Mouse (Mus musculus): ENCODE measurements around the gene Rgs8. TPM values are rescaled to one million over a fixed set of nuclear protein-coding genes. Genes with fewer than 3 reads are reported as not detected.

The Rgs8 gene
- total and polyA plus RNA-seq, 3 experiments, result not detected

DNA sequence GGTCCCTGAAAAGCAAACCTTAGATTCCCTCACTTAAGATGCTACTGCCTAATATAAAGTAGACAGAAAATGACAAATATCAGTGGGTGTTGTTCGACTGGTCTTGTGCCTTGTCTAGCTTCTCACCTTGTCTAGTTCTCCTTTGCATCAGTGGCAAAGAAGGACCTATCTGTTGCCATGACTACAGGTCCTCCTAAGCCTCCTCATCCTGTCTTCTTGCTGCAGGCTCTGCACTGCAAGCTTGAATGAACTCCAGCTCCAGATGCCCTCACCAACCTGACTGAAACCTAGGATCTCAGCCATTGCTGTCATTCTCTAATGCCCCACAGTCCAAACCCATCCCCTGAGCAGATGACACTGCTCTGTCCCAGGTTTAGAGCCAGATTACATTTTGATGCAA lies 65.2 kb downstream of the Rgs8 start:
- no peak for TF ChIP-seq E2F4 (IDR thresholded peaks at IDR 0.05; ENCODE audit: insufficient replicate concordance, low read depth, low read length)
- no peak for TF ChIP-seq ZMIZ1 (IDR thresholded peaks at IDR 0.05; ENCODE audit: low read depth, low read length)
- TF ChIP-seq CHD2 (IDR thresholded peaks at IDR 0.05; ENCODE audit: low read length), result no peak
- no peak for TF ChIP-seq USF2 (conservative IDR thresholded peaks at IDR 0.05; ENCODE audit: low read depth, low read length)
- TF ChIP-seq SMC3 (IDR thresholded peaks at IDR 0.05; ENCODE audit: low read depth, low read length), result no peak
- no peak for TF ChIP-seq NRF1 (IDR thresholded peaks at IDR 0.05; ENCODE audit: low read depth, low read length)
- TF ChIP-seq SIN3A (IDR thresholded peaks at IDR 0.05; ENCODE audit: low read length), result no peak
- TF ChIP-seq CTCF (conservative IDR thresholded peaks at IDR 0.05 in 1 of 2, IDR thresholded peaks at IDR 0.05 in 1 of 2; ENCODE audit: low read depth in 2 of 2, low read length in 2 of 2), result no peak
- TF ChIP-seq USF1 (IDR thresholded peaks at IDR 0.05; ENCODE audit: low read depth, low read length), result no peak
- no peak for TF ChIP-seq RAD21 (IDR thresholded peaks at IDR 0.05; ENCODE audit: low read depth, low read length)
- TF ChIP-seq ELF1 (IDR thresholded peaks at IDR 0.05; ENCODE audit: low read depth, low read length), result no peak
- no peak for TF ChIP-seq MAFK (IDR thresholded peaks at IDR 0.05; ENCODE audit: insufficient replicate concordance, low read length)
- no peak for TF ChIP-seq ZNF384 (IDR thresholded peaks at IDR 0.05; ENCODE audit: low read depth, low read length)
- TF ChIP-seq TBP (conservative IDR thresholded peaks at IDR 0.05; ENCODE audit: low read depth, low read length), result no peak
- no peak for TF ChIP-seq TCF12 (IDR thresholded peaks at IDR 0.05; ENCODE audit: low read depth, low read length)
- TF ChIP-seq ZKSCAN1 (IDR thresholded peaks at IDR 0.05; ENCODE audit: borderline replicate concordance, low read depth, low read length), result no peak
- no peak for TF ChIP-seq NELFE (IDR thresholded peaks at IDR 0.05; ENCODE audit: low read depth, low read length)
- no peak for TF ChIP-seq ETS1 (conservative IDR thresholded peaks at IDR 0.05; ENCODE audit: low read depth, low read length)
- no peaks in the 10 kb centered on the region for H3K9me3 ChIP-seq (replicated peaks; ENCODE audit: low read length)

DNA sequence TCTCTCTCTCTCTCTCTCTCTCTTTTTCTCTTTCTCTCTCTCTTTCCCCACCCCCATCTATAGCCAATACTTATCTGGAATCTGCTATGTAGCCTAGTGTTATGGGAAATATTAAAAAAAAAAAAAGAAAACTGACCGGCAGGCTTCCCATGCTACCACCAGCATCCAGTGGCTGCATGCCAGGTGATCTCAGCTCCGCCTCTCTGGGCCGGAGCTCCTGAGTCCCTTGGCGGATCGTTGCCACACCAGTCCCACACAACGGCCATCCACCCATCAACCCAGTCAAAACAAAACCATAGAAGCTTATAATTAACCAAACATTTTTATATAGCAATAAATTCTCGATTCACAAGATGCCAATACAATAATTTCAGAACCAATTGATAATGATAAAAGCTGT lies 68.1 kb downstream of the Rgs8 start:
- TF ChIP-seq MAFK (IDR thresholded peaks at IDR 0.05; ENCODE audit: insufficient replicate concordance, low read length) (no peak), MXI1 (IDR thresholded peaks at IDR 0.05; ENCODE audit: low read depth, low read length) (no peak), JUND (conservative IDR thresholded peaks at IDR 0.05; ENCODE audit: low read depth, low read length) (no peak), MAZ (IDR thresholded peaks at IDR 0.05; ENCODE audit: low read depth, low read length) (no peak)
- Histone ChIP-seq H3K4me3 (replicated peaks in 1 of 3; ENCODE audit: low read depth in 2 of 3, low read length in 2 of 3, poor library complexity in 1 of 3) (no peak overlapping the region), H3K27me3 (replicated peaks) (no peaks in the 10 kb centered on the region), H3K36me3 (replicated peaks in 1 of 2; ENCODE audit: control insufficient read depth in 1 of 2, insufficient read depth in 1 of 2, low read length in 1 of 2) (no peaks in the 10 kb centered on the region), H3K4me2 (ENCODE audit: insufficient read depth, low read depth, poor library complexity, severe bottlenecking) (no peak overlapping the region), H3K27ac (ENCODE audit: insufficient read depth, low read depth) (no peak overlapping the region), H3K9me3 (replicated peaks; ENCODE audit: low read length) (no peaks in the 10 kb centered on the region), H3K4me1 (ENCODE audit: control insufficient read depth in 1 of 2, insufficient read depth in 2 of 2) (peaks cover 6 to 21% of the 10 kb centered on the region in 2 experiments), H3K9ac (ENCODE audit: insufficient read depth, low read depth) (no peak overlapping the region), H3K79me2 (replicated peaks; ENCODE audit: control insufficient read depth, extremely low read depth, insufficient read depth, poor library complexity, severe bottlenecking) (no peaks in the 10 kb centered on the region)
- dilution Hi-C loops (cut with MboI; ENCODE audit: extremely low pct_ligation_motif_present, extremely low pct_unique_long_range_greater_than_20kb, low sequenced_read_pairs), result no loop called here
- in situ Hi-C loops (cut with MboI; ENCODE audit: low pct_ligation_motif_present, low pct_unique_long_range_greater_than_20kb, low sequenced_read_pairs), result no loop called here
- DNase-seq (ENCODE audit: extremely low read depth), result no peak

More for the DNA sequence above, 65.2 kb downstream of the Rgs8 start:
- no peak for DNase-seq (ENCODE audit: extremely low read depth)
- in situ Hi-C loops (cut with MboI; ENCODE audit: low pct_ligation_motif_present, low pct_unique_long_range_greater_than_20kb, low sequenced_read_pairs) (no loop called here), dilution Hi-C loops (cut with MboI; ENCODE audit: extremely low pct_ligation_motif_present, extremely low pct_unique_long_range_greater_than_20kb, low sequenced_read_pairs) (no loop called here)
- Histone ChIP-seq H3K27me3 (replicated peaks) (no peaks in the 10 kb centered on the region), H3K4me3 (replicated peaks in 1 of 3; ENCODE audit: low read depth in 2 of 3, low read length in 2 of 3, poor library complexity in 1 of 3) (no peak overlapping the region), H3K27ac (ENCODE audit: insufficient read depth, low read depth) (no peak overlapping the region), H3K4me2 (ENCODE audit: insufficient read depth, low read depth, poor library complexity, severe bottlenecking) (no peak overlapping the region), H3K9ac (ENCODE audit: insufficient read depth, low read depth) (no peak overlapping the region), H3K79me2 (replicated peaks; ENCODE audit: control insufficient read depth, extremely low read depth, insufficient read depth, poor library complexity, severe bottlenecking) (no peaks in the 10 kb centered on the region), H3K4me1 (ENCODE audit: control insufficient read depth in 1 of 2, insufficient read depth in 2 of 2) (peaks cover 2 to 11% of the 10 kb centered on the region in 2 experiments; a peak in 3 of 4 replicates), H3K36me3 (replicated peaks in 1 of 2; ENCODE audit: control insufficient read depth in 1 of 2, insufficient read depth in 1 of 2, low read length in 1 of 2) (no peaks in the 10 kb centered on the region)
